Comparison of ENCODE assay signal across 22 mouse cellular contexts in the genomic region with DNA sequence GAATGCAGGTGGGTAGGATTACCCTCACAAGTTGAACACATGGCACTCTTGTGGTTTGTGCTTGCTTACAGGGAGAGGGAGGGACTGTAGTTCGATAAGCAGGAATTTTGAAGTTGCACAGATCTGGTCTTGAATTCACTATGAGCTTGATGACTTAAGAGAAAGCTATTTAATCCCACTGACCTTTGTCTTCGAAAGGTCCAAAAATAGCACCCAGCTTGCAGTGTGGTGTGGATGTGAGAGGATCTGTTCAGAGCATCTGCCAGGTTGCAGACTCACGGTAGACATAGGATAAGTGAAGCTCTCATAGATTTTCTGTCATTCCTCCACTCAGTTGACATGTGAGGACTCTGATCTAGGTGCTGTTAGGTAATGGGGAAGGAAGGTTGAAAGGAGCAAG.
DNase-seq lines count a peak whose midpoint lies in the region; ATAC-seq lines count a peak whose summit lies in the region.
"Had no signal": no experiment of that assay in that cellular context is flagged by ENCODE, and none has a peak within 500 bp of the region (broad histone marks: within the 10 kb centered on the region; RNA-seq: fewer than 3 reads in every experiment).

No protein-coding gene starts in this region.

- 29% methylated on average over 3 of the region's 3 CpGs for WGBS in heart, embryonic 13.5 days

- no peaks in the 10 kb centered on the region for H3K9me3 ChIP-seq in heart, embryonic 13.5 days
- H3K9me3 ChIP-seq: embryonic facial prominence, embryonic 15.5 days; forebrain, embryonic 10.5 days; hindbrain, embryonic 10.5 days; intestine, embryonic 15.5 days had no signal

- no peaks in the 10 kb centered on the region for H3K36me3 ChIP-seq in heart, embryonic 13.5 days
- H3K36me3 ChIP-seq: embryonic facial prominence, embryonic 15.5 days; hindbrain, embryonic 10.5 days; intestine, embryonic 15.5 days had no signal

- no peak overlapping the region for H3K4me3 ChIP-seq in heart, embryonic 13.5 days
- H3K4me3 ChIP-seq: embryonic facial prominence, embryonic 15.5 days; erythroblast, embryonic 14.5 days; forebrain, embryonic 10.5 days; heart, adult 2 months; hindbrain, embryonic 10.5 days; intestine, embryonic 15.5 days had no signal

- peak overlapping the region; percentile 48 for H3K27ac ChIP-seq in heart, embryonic 13.5 days (replicated peaks)
- H3K27ac ChIP-seq: embryonic facial prominence, embryonic 15.5 days; forebrain, embryonic 10.5 days; heart, adult 2 months; hindbrain, embryonic 10.5 days; hindbrain, embryonic 14.5 days; intestine, embryonic 15.5 days had no signal

- peak; percentile 27 for DNase-seq in gastrocnemius, postnatal 25 days
- no peak for DNase-seq in gastrocnemius, postnatal 14 days
- no peak for DNase-seq in heart, postnatal 4 days
- peak; percentile 44 for DNase-seq in NIH3T3 (ENCODE audit: low read depth)
- DNase-seq in lung, postnatal 4 days = no peak
- DNase-seq: adrenal gland, postnatal 10 days; cerebellum, adult 11 months; cerebellum, adult 8-10 months; cerebellum, postnatal 14 days; embryo, embryonic 11 days; gastrocnemius, postnatal 36 days; heart, adult 2 months; kidney, adult 18-20 months had no signal

- no peaks in the 10 kb centered on the region for H3K27me3 ChIP-seq in heart, embryonic 13.5 days (replicated peaks)
- H3K27me3 ChIP-seq: CH12.LX; embryonic facial prominence, embryonic 15.5 days; intestine, embryonic 15.5 days had no signal

- no peak overlapping the region for H3K9ac ChIP-seq in heart, embryonic 13.5 days
- H3K9ac ChIP-seq: embryonic facial prominence, embryonic 15.5 days; hindbrain, embryonic 14.5 days; intestine, embryonic 15.5 days had no signal

- no peak overlapping the region for H3K4me2 ChIP-seq in heart, embryonic 13.5 days
- H3K4me2 ChIP-seq: embryonic facial prominence, embryonic 15.5 days; hindbrain, embryonic 14.5 days; intestine, embryonic 15.5 days had no signal

- intact Hi-C loops in gastrocnemius, postnatal 14 days (cut with DNase I; ENCODE audit: low total_unique reads) = no loop called here

- peaks cover 16% of the 10 kb centered on the region for H3K4me1 ChIP-seq in heart, embryonic 13.5 days
- H3K4me1 ChIP-seq: embryonic facial prominence, embryonic 15.5 days; forebrain, embryonic 10.5 days; hindbrain, embryonic 10.5 days; intestine, embryonic 15.5 days had no signal

- no peak for ATAC-seq in heart, embryonic 13.5 days (ENCODE audit: extremely low read depth, insufficient number of reproducible peaks, low FRiP score, low TSS enrichment)
- ATAC-seq: forebrain, embryonic 14.5 days; intestine, embryonic 15.5 days had no signal

Comparison
In these comparisons a context has a peak if more than half of its experiments do, and no peak if none do; other contexts are left out.
1. DNase-seq: peak in gastrocnemius, postnatal 25 days (single experiment) and NIH3T3 (single experiment); none in gastrocnemius, postnatal 14 days (single experiment), heart, postnatal 4 days (single experiment) and lung, postnatal 4 days (0 of 2).